Mouse (Mus musculus): Measurements from ENCODE around the gene Slc15a3. TPM values are rescaled to one million over a fixed set of nuclear protein-coding genes. Genes with fewer than 3 reads are reported as not detected.

Slc15a3 gene
- polyA plus RNA-seq, 1 experiment from 2014 or later, result 0.54 TPM

DNA sequence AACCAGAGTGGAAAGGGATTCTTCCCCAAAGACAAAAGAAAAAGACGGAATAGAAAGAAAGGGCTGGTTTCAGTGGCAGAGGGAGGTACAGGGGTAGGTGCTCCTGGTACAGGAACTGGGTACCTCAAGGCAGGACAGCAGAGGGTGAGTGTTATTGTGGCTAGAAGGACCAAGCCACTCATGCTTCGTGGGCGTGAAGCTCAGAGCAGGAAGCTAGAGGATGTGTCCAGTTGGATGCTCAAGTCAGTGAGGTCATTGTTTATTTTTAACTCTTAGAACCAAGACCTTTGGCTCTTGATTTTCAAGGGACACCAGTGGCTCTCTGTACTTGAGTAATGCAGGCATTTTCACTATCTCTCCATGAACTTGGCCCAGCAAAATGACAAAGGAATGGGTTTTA is 7.5 kb upstream of the Slc15a3 start:
- 93% methylated on average over 3 of the region's 3 CpGs for WGBS
- ATAC-seq (ENCODE audit: low FRiP score, low TSS enrichment), result no peak

DNA sequence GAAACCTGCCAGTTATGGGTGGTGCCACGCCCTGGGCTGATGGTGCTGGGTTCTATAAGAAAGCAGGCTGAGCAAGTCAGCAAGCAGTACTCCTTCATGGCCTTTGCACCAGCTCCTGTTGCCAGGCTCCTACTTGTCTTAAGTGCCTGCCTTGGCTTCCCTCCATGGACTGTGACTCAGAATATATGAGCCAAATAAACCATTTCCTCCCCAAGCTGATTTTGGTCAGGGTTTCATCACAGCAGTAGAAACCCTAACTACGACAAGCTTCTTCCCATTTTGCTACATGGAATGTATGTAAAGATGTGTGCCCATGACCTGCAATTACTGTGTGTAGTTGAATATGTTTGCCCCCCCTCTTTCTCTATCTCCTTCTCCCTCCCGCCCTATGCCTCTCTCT is 5.9 kb upstream of the Slc15a3 start:
- no peak for ATAC-seq (ENCODE audit: low FRiP score, low TSS enrichment)
- Histone ChIP-seq H3K9ac (replicated peaks; ENCODE audit: low read length) (no peak overlapping the region), H3K4me2 (ENCODE audit: low read length) (no peak overlapping the region), H3K27me3 (ENCODE audit: control insufficient read depth, insufficient read depth, low read length) (no peaks in the 10 kb centered on the region), H3K36me3 (ENCODE audit: control insufficient read depth, insufficient read depth, low read length) (no peaks in the 10 kb centered on the region), H3K4me1 (ENCODE audit: control insufficient read depth, insufficient read depth, low read length) (no peaks in the 10 kb centered on the region), H3K9me3 (ENCODE audit: control insufficient read depth, low read length) (no peaks in the 10 kb centered on the region), H3K27ac (replicated peaks; ENCODE audit: low read depth, low read length) (no peak overlapping the region), H3K4me3 (replicated peaks; ENCODE audit: low read depth, low read length) (no peak overlapping the region)
- 82% methylated on average over 3 of the region's 3 CpGs for WGBS
- DNase-seq, result no peak

More for the DNA sequence above, 7.5 kb upstream of the Slc15a3 start:
- Histone ChIP-seq H3K27me3 (ENCODE audit: control insufficient read depth, insufficient read depth, low read length) (no peaks in the 10 kb centered on the region), H3K4me2 (ENCODE audit: low read length) (no peak overlapping the region), H3K4me3 (replicated peaks; ENCODE audit: low read depth, low read length) (no peak overlapping the region), H3K4me1 (ENCODE audit: control insufficient read depth, insufficient read depth, low read length) (no peaks in the 10 kb centered on the region), H3K36me3 (ENCODE audit: control insufficient read depth, insufficient read depth, low read length) (no peaks in the 10 kb centered on the region), H3K9me3 (ENCODE audit: control insufficient read depth, low read length) (no peaks in the 10 kb centered on the region), H3K27ac (replicated peaks; ENCODE audit: low read depth, low read length) (no peak overlapping the region), H3K9ac (replicated peaks; ENCODE audit: low read length) (no peak overlapping the region)
- no peak for DNase-seq

DNA sequence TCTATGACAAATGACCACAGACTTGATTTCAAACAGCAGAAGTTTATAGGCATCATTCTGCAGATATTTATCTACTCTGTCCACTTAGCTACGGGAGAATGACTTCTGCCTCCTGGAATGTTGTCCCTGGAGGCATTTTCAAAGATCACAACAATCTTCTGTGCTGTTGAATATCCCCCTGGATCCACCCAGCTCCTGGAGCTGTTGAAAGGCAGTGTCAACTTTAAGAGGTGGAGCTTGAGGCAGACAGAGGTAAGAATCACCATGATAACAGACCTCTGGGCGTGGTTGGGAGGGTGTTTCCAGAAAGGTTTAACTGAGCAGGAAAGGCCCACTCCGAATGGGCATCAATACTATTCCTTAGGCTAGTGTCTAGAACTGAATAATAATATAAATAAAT is 3.9 kb upstream of the Slc15a3 start:
- Histone ChIP-seq H3K36me3 (ENCODE audit: control insufficient read depth, insufficient read depth, low read length) (no peaks in the 10 kb centered on the region), H3K4me3 (replicated peaks; ENCODE audit: low read depth, low read length) (no peak overlapping the region), H3K27ac (replicated peaks; ENCODE audit: low read depth, low read length) (no peak overlapping the region), H3K9me3 (ENCODE audit: control insufficient read depth, low read length) (no peaks in the 10 kb centered on the region), H3K27me3 (ENCODE audit: control insufficient read depth, insufficient read depth, low read length) (no peaks in the 10 kb centered on the region), H3K4me1 (ENCODE audit: control insufficient read depth, insufficient read depth, low read length) (no peaks in the 10 kb centered on the region), H3K4me2 (ENCODE audit: low read length) (no peak overlapping the region), H3K9ac (replicated peaks; ENCODE audit: low read length) (no peak overlapping the region)
- WGBS, result 68% methylated on average over 3 of the region's 3 CpGs
- ATAC-seq (ENCODE audit: low FRiP score, low TSS enrichment) (no peak), DNase-seq (no peak)

DNA sequence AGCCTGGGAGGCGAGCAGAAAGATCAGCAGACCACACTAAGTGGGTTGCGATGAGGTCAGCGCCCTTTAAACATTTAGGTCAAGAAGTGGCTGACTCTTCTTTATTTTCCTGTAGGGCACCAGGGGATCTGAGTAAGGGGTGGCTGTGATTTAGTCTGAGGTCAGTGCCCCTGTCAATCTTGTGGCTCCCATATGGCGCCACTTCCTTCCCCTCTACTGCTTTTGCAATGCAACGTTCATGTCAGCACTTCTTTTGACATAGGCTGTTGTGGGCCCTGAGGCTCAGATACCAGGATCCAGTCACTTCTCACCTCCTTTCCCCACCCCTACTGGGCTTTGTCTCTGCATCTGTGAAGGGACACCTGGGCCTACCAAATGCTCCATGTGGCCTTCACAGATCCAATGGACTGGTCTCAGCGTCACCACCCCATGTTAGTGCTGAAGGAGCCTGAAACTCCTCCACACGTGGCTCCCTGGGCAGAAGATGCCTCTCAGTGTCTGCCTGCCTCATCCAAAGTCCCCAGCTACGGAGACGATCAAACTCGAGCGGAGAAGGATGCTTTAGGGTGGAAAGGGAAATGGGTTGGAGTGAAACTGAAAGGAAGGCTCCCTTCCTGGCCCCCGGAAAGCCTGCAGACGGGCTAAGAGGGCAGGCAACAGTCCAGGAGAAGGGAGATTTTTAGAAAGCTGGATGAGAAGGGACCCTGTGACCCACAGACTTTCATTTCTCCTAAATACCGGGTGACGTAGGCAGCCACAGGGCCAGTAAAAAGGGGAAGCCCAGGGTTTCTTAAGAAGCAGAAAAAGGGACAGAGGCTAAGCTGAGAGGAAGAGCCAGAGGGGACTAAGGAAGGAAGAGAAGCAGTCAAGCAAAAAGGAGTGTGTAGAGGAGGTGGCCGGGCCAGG is 2.4 kb downstream of the Slc15a3 start:
- ATAC-seq (ENCODE audit: low FRiP score, low TSS enrichment), result no peak
- no peaks in the 10 kb centered on the region for H3K9me3 ChIP-seq (ENCODE audit: control insufficient read depth, low read length)
- 58% methylated on average over 16 of the region's 16 CpGs for WGBS
- H3K4me3 ChIP-seq (replicated peaks; ENCODE audit: low read depth, low read length), result no peak overlapping the region
- no peaks in the 10 kb centered on the region for H3K36me3 ChIP-seq (ENCODE audit: control insufficient read depth, insufficient read depth, low read length)
- no peak overlapping the region for H3K27ac ChIP-seq (replicated peaks; ENCODE audit: low read depth, low read length)
- no peaks in the 10 kb centered on the region for H3K4me1 ChIP-seq (ENCODE audit: control insufficient read depth, insufficient read depth, low read length)
- DNase-seq, result no peak
- H3K9ac ChIP-seq (replicated peaks; ENCODE audit: low read length), result no peak overlapping the region
- H3K27me3 ChIP-seq (ENCODE audit: control insufficient read depth, insufficient read depth, low read length), result no peaks in the 10 kb centered on the region
- H3K4me2 ChIP-seq (ENCODE audit: low read length), result no peak overlapping the region

DNA sequence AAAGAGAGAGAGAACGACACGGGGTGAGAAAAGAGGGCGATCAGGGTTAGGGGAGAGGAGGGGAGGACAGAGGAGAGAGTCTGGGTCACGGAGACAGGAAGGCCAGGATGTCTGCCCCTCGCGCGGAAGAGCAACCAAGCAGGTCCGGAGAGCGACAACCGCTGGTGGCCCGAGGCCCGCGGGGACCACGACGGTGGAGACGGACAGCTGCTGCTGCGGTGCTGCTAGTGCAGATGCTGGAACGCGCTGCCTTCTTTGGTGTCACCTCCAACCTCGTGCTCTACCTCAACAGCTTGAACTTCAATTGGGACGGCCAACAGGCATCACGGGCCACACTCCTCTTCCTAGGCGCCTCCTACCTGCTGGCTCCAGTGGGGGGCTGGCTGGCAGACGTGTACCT is 3.4 kb downstream of the Slc15a3 start:
- no peaks in the 10 kb centered on the region for H3K9me3 ChIP-seq (ENCODE audit: control insufficient read depth, low read length)
- no peaks in the 10 kb centered on the region for H3K27me3 ChIP-seq (ENCODE audit: control insufficient read depth, insufficient read depth, low read length)
- H3K4me1 ChIP-seq (ENCODE audit: control insufficient read depth, insufficient read depth, low read length), result no peaks in the 10 kb centered on the region
- H3K36me3 ChIP-seq (ENCODE audit: control insufficient read depth, insufficient read depth, low read length), result no peaks in the 10 kb centered on the region
- no peak overlapping the region for H3K4me3 ChIP-seq (replicated peaks; ENCODE audit: low read depth, low read length)
- no peak overlapping the region for H3K4me2 ChIP-seq (ENCODE audit: low read length)
- DNase-seq (no peak), ATAC-seq (ENCODE audit: low FRiP score, low TSS enrichment) (no peak)
- WGBS, result 43% methylated on average over 24 of the region's 24 CpGs
- no peak overlapping the region for H3K9ac ChIP-seq (replicated peaks; ENCODE audit: low read length)
- H3K27ac ChIP-seq (replicated peaks; ENCODE audit: low read depth, low read length), result no peak overlapping the region

DNA sequence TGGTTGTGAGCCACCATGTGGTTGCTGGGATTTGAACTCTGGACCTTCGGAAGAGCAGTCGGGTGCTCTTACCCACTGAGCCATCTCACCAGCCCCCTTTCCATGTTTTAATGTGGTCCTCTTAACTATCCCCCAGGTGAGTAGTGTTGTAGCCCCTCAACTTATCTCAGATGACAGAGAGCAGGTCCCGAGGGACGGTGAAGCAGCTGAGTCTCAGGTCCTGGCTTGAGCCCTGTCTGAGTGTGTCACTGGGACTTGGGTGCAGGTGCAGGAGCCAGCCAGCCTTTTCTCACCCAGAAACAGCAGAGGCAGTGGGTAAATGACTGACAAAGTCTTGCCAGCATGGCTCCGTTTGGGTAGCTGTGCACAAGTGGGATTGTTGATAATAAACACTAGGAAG is 4.7 kb downstream of the Slc15a3 start:
- H3K9me3 ChIP-seq (ENCODE audit: control insufficient read depth, low read length), result no peaks in the 10 kb centered on the region
- no peak overlapping the region for H3K4me2 ChIP-seq (ENCODE audit: low read length)
- H3K9ac ChIP-seq (replicated peaks; ENCODE audit: low read length), result no peak overlapping the region
- ATAC-seq (ENCODE audit: low FRiP score, low TSS enrichment) (no peak), DNase-seq (no peak)
- H3K4me3 ChIP-seq (replicated peaks; ENCODE audit: low read depth, low read length), result no peak overlapping the region
- no peaks in the 10 kb centered on the region for H3K27me3 ChIP-seq (ENCODE audit: control insufficient read depth, insufficient read depth, low read length)
- H3K36me3 ChIP-seq (ENCODE audit: control insufficient read depth, insufficient read depth, low read length), result no peaks in the 10 kb centered on the region
- 88% methylated on average over 5 of the region's 5 CpGs for WGBS
- H3K4me1 ChIP-seq (ENCODE audit: control insufficient read depth, insufficient read depth, low read length), result no peaks in the 10 kb centered on the region
- no peak overlapping the region for H3K27ac ChIP-seq (replicated peaks; ENCODE audit: low read depth, low read length)

DNA sequence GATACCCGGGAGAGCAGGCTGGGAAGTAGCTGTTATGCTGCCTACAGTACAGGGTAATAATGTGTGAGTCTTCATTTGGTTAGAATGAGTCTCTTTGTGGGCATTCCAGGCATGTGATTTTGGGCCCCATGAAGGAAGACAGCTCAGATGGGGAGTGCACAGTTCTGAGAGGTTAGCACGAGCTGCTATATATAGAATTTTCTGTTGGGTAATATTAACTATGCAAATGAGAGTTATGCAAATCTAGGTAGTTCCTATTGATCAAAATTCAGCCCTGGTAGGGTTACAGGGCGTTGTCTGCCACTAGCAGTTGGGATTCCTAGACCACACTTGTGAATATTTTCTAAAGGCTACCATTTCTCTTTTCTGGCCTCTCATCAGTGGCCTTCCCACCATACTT is 5.9 kb downstream of the Slc15a3 start:
- no peak for ATAC-seq (ENCODE audit: low FRiP score, low TSS enrichment)
- Histone ChIP-seq H3K4me2 (ENCODE audit: low read length) (no peak overlapping the region), H3K9me3 (ENCODE audit: control insufficient read depth, low read length) (no peaks in the 10 kb centered on the region), H3K9ac (replicated peaks; ENCODE audit: low read length) (no peak overlapping the region), H3K36me3 (ENCODE audit: control insufficient read depth, insufficient read depth, low read length) (no peaks in the 10 kb centered on the region), H3K4me3 (replicated peaks; ENCODE audit: low read depth, low read length) (no peak overlapping the region), H3K4me1 (ENCODE audit: control insufficient read depth, insufficient read depth, low read length) (no peaks in the 10 kb centered on the region), H3K27me3 (ENCODE audit: control insufficient read depth, insufficient read depth, low read length) (no peaks in the 10 kb centered on the region), H3K27ac (replicated peaks; ENCODE audit: low read depth, low read length) (no peak overlapping the region)
- 86% methylated on average over 3 of the region's 3 CpGs for WGBS
- no peak for DNase-seq

DNA sequence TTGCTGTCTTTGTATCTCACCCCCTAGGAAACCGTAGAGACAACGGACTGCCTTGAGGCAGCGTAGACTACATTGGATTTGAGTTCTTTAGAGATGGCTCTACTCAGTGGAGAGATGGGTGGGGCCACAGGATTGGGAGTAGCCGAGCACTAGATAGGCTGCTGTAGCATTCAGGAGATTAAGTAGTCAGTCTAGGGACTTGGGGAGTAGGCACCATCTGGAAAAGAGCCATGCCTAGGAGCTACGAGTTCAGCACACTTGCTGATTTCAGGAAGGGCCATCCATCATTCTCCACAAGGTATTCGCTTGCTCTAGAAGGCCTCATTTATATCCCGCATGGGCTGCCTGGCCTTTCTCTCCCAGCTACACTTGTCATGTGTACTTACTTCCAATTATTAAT is 6.6 kb downstream of the Slc15a3 start:
- Histone ChIP-seq H3K4me3 (replicated peaks; ENCODE audit: low read depth, low read length) (no peak overlapping the region), H3K9me3 (ENCODE audit: control insufficient read depth, low read length) (no peaks in the 10 kb centered on the region), H3K27me3 (ENCODE audit: control insufficient read depth, insufficient read depth, low read length) (no peaks in the 10 kb centered on the region), H3K36me3 (ENCODE audit: control insufficient read depth, insufficient read depth, low read length) (no peaks in the 10 kb centered on the region), H3K4me1 (ENCODE audit: control insufficient read depth, insufficient read depth, low read length) (no peaks in the 10 kb centered on the region), H3K4me2 (ENCODE audit: low read length) (no peak overlapping the region), H3K27ac (replicated peaks; ENCODE audit: low read depth, low read length) (no peak overlapping the region), H3K9ac (replicated peaks; ENCODE audit: low read length) (no peak overlapping the region)
- ATAC-seq (ENCODE audit: low FRiP score, low TSS enrichment), result no peak
- WGBS, result 63% methylated on average over 7 of the region's 7 CpGs
- no peak for DNase-seq

Data from midbrain, embryonic 14.5 days (tissue).